Mouse (Mus musculus) myocyte (in vitro differentiated cells): Measurements from ENCODE around the gene Gm2115.

Experiments
- CEBPB ChIP-seq: IDR thresholded peaks from 2 replicates; pipeline ENCODE4 v1.6.1; 2011; ENCODE audit warnings: mild to moderate bottlenecking, moderate library complexity; ENCODE audit not compliant: poor library complexity, insufficient read depth, severe bottlenecking
- E2F4 ChIP-seq: IDR thresholded peaks from one replicate; pipeline ENCODE4 v1.6.1; 2011; ENCODE audit warnings: mild to moderate bottlenecking, control low read depth, moderate library complexity; ENCODE audit not compliant: insufficient read depth
- POLR2A ChIP-seq: IDR thresholded peaks from one replicate; pipeline ENCODE4 v1.6.1; 2011; ENCODE audit warnings: low read depth, mild to moderate bottlenecking, control low read depth, moderate library complexity; ENCODE audit not compliant: insufficient read length
- REST ChIP-seq: IDR thresholded peaks from one replicate; pipeline ENCODE4 v1.6.1; 2011; ENCODE audit warnings: mild to moderate bottlenecking, control low read depth, moderate library complexity; ENCODE audit not compliant: insufficient read depth, insufficient read length
- TCF12 ChIP-seq: IDR thresholded peaks from one replicate; pipeline ENCODE4 v1.6.1; 2011; ENCODE audit warnings: mild to moderate bottlenecking, control low read depth; ENCODE audit not compliant: poor library complexity, insufficient read depth, severe bottlenecking
- USF1 ChIP-seq: IDR thresholded peaks from one replicate; pipeline ENCODE4 v1.6.1; 2011; ENCODE audit warnings: low read depth, mild to moderate bottlenecking, control low read depth, moderate library complexity

GRCm38 (mm10) chr7:84631878-84632277 lies 103.1 kb downstream of the Gm2115 start:
- TF ChIP-seq REST: no peak
- no peak for TF ChIP-seq POLR2A
- TF ChIP-seq E2F4: no peak
- TF ChIP-seq CEBPB: no peak
- TF ChIP-seq USF1: no peak
- no peak for TF ChIP-seq TCF12
